Mouse (Mus musculus) kidney, adult 18-20 months (tissue): ENCODE measurements around the gene Asic4.
A peak's percentile ranks its signal among the peaks of the same experiment; 100 is the strongest.

Experiments
- DNase-seq: peaks from one replicate; pipeline ENCODE4 v3.0.0; 2021

The Asic4 gene

GRCm38 (mm10) chr1:75450314-75451005, at the start of gene Asic4:
TSS of gene Asic4 (plus strand) at chr1:75450436.
- no peak for DNase-seq

- DNase-seq = no peak
Measured at GRCm38 (mm10) chr1:75400493-75401115, 49.6 kb upstream of the Asic4 start.

GRCm38 (mm10) chr1:75405547-75405946, 44.7 kb upstream of the Asic4 start:
- DNase-seq = no peak

- no peak for DNase-seq
Measured at GRCm38 (mm10) chr1:75406173-75406572, 44.1 kb upstream of the Asic4 start.

- DNase-seq = no peak
Measured at GRCm38 (mm10) chr1:75407056-75407455, 43.2 kb upstream of the Asic4 start.

- DNase-seq = no peak
Measured at GRCm38 (mm10) chr1:75408210-75408609, 42.0 kb upstream of the Asic4 start.

GRCm38 (mm10) chr1:75409950-75410349, 40.3 kb upstream of the Asic4 start:
- DNase-seq = no peak

- DNase-seq = no peak
Measured at GRCm38 (mm10) chr1:75412196-75412595, 38.0 kb upstream of the Asic4 start.

GRCm38 (mm10) chr1:75413749-75414148, 36.5 kb upstream of the Asic4 start:
- peak; percentile 24 for DNase-seq

GRCm38 (mm10) chr1:75421794-75422193, 28.4 kb upstream of the Asic4 start:
- DNase-seq = no peak

GRCm38 (mm10) chr1:75422216-75422822, 27.9 kb upstream of the Asic4 start:
- DNase-seq = no peak

- peak; percentile 29 for DNase-seq
Measured at GRCm38 (mm10) chr1:75422823-75423471, 27.3 kb upstream of the Asic4 start.

GRCm38 (mm10) chr1:75423780-75424390, 26.4 kb upstream of the Asic4 start:
- DNase-seq = no peak

GRCm38 (mm10) chr1:75425796-75426471, 24.3 kb upstream of the Asic4 start:
- peak; percentile 39 for DNase-seq

GRCm38 (mm10) chr1:75435475-75436328, 14.5 kb upstream of the Asic4 start, which contains the start of gene Gmppa:
TSS of gene Gmppa (plus strand) at chr1:75435930.
- peak; percentile 85 for DNase-seq

GRCm38 (mm10) chr1:75438782-75439181, 11.5 kb upstream of the Asic4 start:
- no peak for DNase-seq

GRCm38 (mm10) chr1:75440661-75441060, 9.6 kb upstream of the Asic4 start:
- DNase-seq = no peak

GRCm38 (mm10) chr1:75441471-75441996, 8.7 kb upstream of the Asic4 start:
- DNase-seq = no peak

GRCm38 (mm10) chr1:75442171-75442570, 8.1 kb upstream of the Asic4 start:
- DNase-seq = no peak

GRCm38 (mm10) chr1:75442811-75443210, 7.4 kb upstream of the Asic4 start:
- DNase-seq = no peak
